Mouse (Mus musculus) stomach, embryonic 15.5 days (tissue): Measurements from ENCODE around the gene Rab7b. TPM values are rescaled to one million over a fixed set of nuclear protein-coding genes. Genes with fewer than 3 reads are reported as not detected.

Experiments
- ATAC-seq: fragments of 200-750 bp; cut with Nextera tagmentation; 2 replicates; pipeline ENCODE4 v1.8.0; 2017; ENCODE audit warnings: low read depth, moderate number of reproducible peaks, moderate TSS enrichment; ENCODE audit not compliant: insufficient read depth, low FRiP score
- H3K27ac ChIP-seq: fragments of 300-500 bp; sonication (generic); 2 replicates; pipeline ENCODE4 v1.5.1; 2015; ENCODE audit warnings: mild to moderate bottlenecking, inconsistent platforms
- H3K27me3 ChIP-seq: fragments of 300-500 bp; sonication (generic); replicated peaks from 2 replicates; pipeline ENCODE4 v1.6.1; 2015; ENCODE audit warnings: inconsistent platforms
- H3K36me3 ChIP-seq: fragments of 300-500 bp; sonication (generic); 2 replicates; pipeline ENCODE4 v1.6.1; 2015; ENCODE audit warnings: inconsistent platforms
- H3K4me1 ChIP-seq: fragments of 300-500 bp; sonication (generic); 2 replicates; pipeline ENCODE4 v1.6.1; 2015; ENCODE audit warnings: inconsistent platforms
- H3K4me2 ChIP-seq: fragments of 300-500 bp; sonication (generic); 2 replicates; pipeline ENCODE4 v1.6.1; 2015; ENCODE audit warnings: mild to moderate bottlenecking, inconsistent platforms
- H3K4me3 ChIP-seq: fragments of 300-500 bp; sonication (generic); replicated peaks from 2 replicates; pipeline ENCODE4 v1.5.1; 2015; ENCODE audit warnings: inconsistent platforms
- H3K9ac ChIP-seq: fragments of 300-500 bp; sonication (generic); 2 replicates; pipeline ENCODE4 v1.6.1; 2015; ENCODE audit warnings: inconsistent platforms
- H3K9me3 ChIP-seq: fragments of 300-500 bp; sonication (generic); 2 replicates; pipeline ENCODE4 v1.6.1; 2016; ENCODE audit warnings: inconsistent platforms
- WGBS: fragments of 180-500 bp; shearing (Covaris S2); methylation state at CpG from one replicate; pipeline ENCODE4 v1.1.7; 2015; 5-methylcytosine and 5-hydroxymethylcytosine counted together
- polyA plus RNA-seq: library from polyadenylated mRNA; unstranded; fragments of >200 nt; fragmentation: Nextera tagmentation; extraction: Ambion mirVana; gene quantifications from 2 replicates; pipeline ENCODE4 v1.2.1, GENCODE M21; 2015

Rab7b gene
- polyA plus RNA-seq, 1 experiment from 2014 or later: 8.6 TPM

DNA sequence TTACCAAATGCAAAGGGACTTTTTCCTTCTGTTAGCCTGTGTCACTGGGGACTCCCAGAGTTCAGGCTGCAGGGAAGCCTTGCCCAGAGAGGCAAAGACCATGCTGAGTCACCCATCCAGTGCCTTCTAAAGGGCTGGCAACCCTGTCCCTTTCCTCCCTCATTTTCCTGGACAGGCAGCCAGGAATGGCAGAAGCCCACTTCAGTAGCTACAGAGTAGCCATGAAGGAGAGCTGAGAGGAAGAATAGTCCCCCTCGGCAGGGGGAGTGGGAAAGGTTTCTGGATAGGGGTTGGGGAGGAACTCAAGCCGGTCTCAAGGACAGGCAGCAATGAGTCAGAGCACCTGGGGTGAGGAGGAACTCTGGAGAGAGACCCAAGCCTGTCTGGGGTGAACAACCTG lies 59.3 kb downstream of the Rab7b start:
- Histone ChIP-seq H3K36me3 (no peaks in the 10 kb centered on the region), H3K9me3 (no peaks in the 10 kb centered on the region), H3K9ac (no peak overlapping the region), H3K4me3 (no peak overlapping the region), H3K4me1 (peaks cover 6% of the 10 kb centered on the region; the same call in 1 of the 2 replicates), H3K27me3 (no peaks in the 10 kb centered on the region), H3K4me2 (no peak overlapping the region), H3K27ac (no peak overlapping the region)
- ATAC-seq: no peak
- WGBS: 53% methylated on average over 2 of the region's 2 CpGs

- H3K4me1 ChIP-seq: peaks cover 8% of the 10 kb centered on the region; the same call in 1 of the 2 replicates
- H3K4me2 ChIP-seq: no peak overlapping the region
- H3K36me3 ChIP-seq: no peaks in the 10 kb centered on the region
- no peaks in the 10 kb centered on the region for H3K9me3 ChIP-seq
- 72% methylated on average over 2 of the region's 2 CpGs for WGBS
- H3K27ac ChIP-seq: no peak overlapping the region
- ATAC-seq: no peak
- H3K4me3 ChIP-seq: no peak overlapping the region
- H3K27me3 ChIP-seq: no peaks in the 10 kb centered on the region
- no peak overlapping the region for H3K9ac ChIP-seq
Observed at GRCm38 (mm10) chr1:131748636-131749035, 60.1 kb downstream of the Rab7b start.

DNA sequence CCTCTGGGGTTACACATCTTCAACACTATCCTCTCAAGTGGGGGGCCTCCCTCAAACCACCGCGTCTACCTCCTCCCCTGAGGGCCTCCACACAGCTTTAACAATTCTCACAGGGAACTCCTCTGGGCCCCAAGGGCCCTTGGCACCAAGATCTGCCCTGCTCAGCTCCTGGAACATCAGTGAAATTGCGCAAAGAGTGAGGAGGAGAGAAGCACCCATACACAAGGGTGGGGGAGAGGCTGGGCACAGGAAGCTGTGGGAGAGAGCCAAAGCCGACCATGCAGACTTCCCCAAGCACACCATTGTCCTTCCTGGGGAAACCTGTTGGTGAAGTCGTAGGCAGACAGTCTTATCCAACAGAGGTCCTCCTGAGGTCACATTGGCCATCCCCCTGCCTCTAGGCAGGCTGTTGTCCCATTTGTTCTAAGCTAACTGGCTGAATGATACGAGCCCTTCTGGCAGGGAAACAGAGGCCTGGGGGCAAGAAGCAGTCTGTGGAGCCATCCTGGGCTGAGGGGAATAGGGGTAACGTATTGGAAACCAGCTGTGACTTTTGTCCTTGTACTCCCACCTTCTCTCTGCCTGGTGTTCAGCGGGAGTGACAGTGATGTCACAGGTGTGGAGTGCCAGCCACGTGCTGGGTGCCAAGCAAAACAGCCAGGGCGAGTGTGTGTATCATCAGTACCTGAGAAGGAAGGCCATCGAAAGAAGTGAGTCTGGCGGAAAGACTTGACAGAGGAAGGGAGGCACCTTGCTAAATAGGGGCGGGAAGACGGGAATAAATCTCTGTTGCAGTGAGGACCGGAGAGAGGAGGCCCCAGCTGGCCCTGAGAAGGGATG lies 61.4 kb downstream of the Rab7b start:
- Histone ChIP-seq H3K4me1 (peaks cover 12% of the 10 kb centered on the region; the same call in 1 of the 2 replicates), H3K4me2 (no peak overlapping the region), H3K9ac (no peak overlapping the region), H3K4me3 (no peak overlapping the region), H3K27me3 (no peaks in the 10 kb centered on the region), H3K9me3 (no peaks in the 10 kb centered on the region), H3K27ac (no peak overlapping the region), H3K36me3 (no peaks in the 10 kb centered on the region)
- no peak for ATAC-seq
- 74% methylated on average over 15 of the region's 15 CpGs for WGBS

- Histone ChIP-seq H3K27ac (no peak overlapping the region), H3K9me3 (no peaks in the 10 kb centered on the region), H3K27me3 (no peaks in the 10 kb centered on the region), H3K36me3 (no peaks in the 10 kb centered on the region), H3K4me3 (no peak overlapping the region), H3K4me1 (peaks cover 12% of the 10 kb centered on the region; the same call in 1 of the 2 replicates), H3K9ac (no peak overlapping the region), H3K4me2 (no peak overlapping the region)
- WGBS: 84% methylated on average over 3 of the region's 3 CpGs
- no peak for ATAC-seq
Observed at GRCm38 (mm10) chr1:131751181-131751890, 62.8 kb downstream of the Rab7b start.

GRCm38 (mm10) chr1:131751891-131752311 lies 63.4 kb downstream of the Rab7b start:
- WGBS: 59% methylated on average over 10 of the region's 10 CpGs
- Histone ChIP-seq H3K9me3 (no peaks in the 10 kb centered on the region), H3K36me3 (no peaks in the 10 kb centered on the region), H3K4me1 (peaks cover 12% of the 10 kb centered on the region; the same call in 1 of the 2 replicates), H3K27ac (no peak overlapping the region), H3K4me2 (no peak overlapping the region), H3K27me3 (no peaks in the 10 kb centered on the region), H3K9ac (no peak overlapping the region), H3K4me3 (no peak overlapping the region)
- no peak; the same call in 1 of the 2 replicates for ATAC-seq

DNA sequence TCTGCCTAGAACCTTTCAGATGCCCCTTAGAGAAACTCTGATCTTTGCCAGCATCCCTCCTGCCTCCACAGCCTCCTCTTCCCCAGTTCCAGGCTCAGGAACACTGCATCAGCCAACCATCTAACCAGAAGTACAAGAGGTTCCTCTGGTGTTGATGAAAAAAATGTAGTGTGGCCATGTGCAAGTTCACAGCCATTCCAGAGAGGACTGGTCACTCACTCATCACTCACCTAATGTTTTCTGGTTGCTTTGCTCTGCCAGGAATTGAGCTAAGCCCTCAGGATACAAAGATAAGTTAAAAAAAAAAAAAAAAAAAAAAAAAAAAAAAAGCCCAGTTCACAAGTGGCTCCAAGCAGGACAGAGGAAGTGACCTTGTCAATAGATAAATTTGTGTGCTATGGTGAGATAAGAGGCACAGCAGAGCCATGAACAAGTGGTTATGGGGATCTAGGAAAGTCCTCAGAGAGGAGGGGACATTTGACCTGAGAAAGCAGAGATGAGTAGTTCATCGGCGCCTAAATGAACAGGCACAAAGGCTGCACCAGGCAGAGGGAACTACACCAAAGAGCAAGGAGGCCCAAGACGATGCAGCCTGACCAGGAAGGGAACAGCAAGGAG lies 65.8 kb downstream of the Rab7b start:
- WGBS: 56% methylated on average over 3 of the region's 3 CpGs
- Histone ChIP-seq H3K9me3 (no peaks in the 10 kb centered on the region), H3K4me1 (peaks cover 12% of the 10 kb centered on the region; the same call in 1 of the 2 replicates), H3K9ac (no peak overlapping the region), H3K4me3 (no peak overlapping the region), H3K27ac (0 out of 2 replicates have a peak overlapping the region, but pooled peaks have one; percentile 7), H3K4me2 (no peak overlapping the region), H3K27me3 (no peaks in the 10 kb centered on the region), H3K36me3 (no peaks in the 10 kb centered on the region)
- no peak for ATAC-seq

DNA sequence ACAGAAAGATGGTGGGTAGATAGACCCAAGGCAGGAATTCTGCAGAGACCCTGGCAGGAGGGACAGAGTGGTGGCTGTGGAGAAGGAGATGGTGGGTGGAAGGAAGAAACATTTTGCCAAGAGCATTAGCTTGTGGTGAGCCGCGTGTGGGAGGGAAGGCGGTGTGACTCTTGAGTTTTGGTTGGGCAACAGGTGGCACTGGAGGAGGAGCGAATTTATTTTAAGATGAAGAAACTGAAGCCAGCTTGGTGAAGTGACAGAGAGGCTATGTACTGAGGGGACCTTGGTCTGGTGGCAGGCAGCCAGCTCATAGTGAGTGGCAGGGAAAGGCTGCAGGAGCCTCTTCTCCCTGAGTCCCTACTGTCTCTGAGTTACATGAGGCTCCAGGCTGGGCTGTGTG lies 66.4 kb downstream of the Rab7b start:
- Histone ChIP-seq H3K27me3 (no peaks in the 10 kb centered on the region), H3K4me3 (no peak overlapping the region), H3K9ac (no peak overlapping the region), H3K9me3 (no peaks in the 10 kb centered on the region), H3K4me2 (no peak overlapping the region), H3K36me3 (no peaks in the 10 kb centered on the region), H3K4me1 (peaks cover 12% of the 10 kb centered on the region; the same call in 1 of the 2 replicates), H3K27ac (0 out of 2 replicates have a peak overlapping the region, but pooled peaks have one; percentile 7)
- WGBS: 90% methylated on average over 4 of the region's 4 CpGs
- no peak for ATAC-seq

DNA sequence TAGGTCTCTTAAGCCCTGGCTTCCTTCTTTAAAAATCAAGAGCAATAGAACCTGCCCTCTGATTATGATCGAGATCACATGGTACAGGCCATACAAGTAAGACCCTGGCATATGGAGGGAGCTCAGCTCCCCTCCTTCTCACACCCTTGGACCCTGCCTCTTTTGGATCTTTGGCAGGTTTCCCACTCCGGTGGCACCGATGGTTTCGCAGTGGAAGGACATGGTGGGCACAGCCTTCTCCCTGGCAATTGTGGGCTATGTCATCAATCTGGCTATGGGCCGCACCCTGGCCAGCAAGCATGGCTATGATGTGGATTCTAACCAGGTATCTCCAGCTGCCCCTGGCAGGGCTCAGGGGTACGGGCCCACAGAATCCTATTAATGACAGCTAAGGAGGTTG lies 68.7 kb downstream of the Rab7b start:
- H3K9me3 ChIP-seq: no peaks in the 10 kb centered on the region
- 90% methylated on average over 6 of the region's 6 CpGs for WGBS
- H3K9ac ChIP-seq: no peak overlapping the region
- no peak overlapping the region for H3K4me2 ChIP-seq
- no peak for ATAC-seq
- H3K4me1 ChIP-seq: peaks cover 11% of the 10 kb centered on the region; the same call in 1 of the 2 replicates
- no peak overlapping the region for H3K4me3 ChIP-seq
- no peaks in the 10 kb centered on the region for H3K27me3 ChIP-seq
- H3K27ac ChIP-seq: no peak overlapping the region
- no peaks in the 10 kb centered on the region for H3K36me3 ChIP-seq

DNA sequence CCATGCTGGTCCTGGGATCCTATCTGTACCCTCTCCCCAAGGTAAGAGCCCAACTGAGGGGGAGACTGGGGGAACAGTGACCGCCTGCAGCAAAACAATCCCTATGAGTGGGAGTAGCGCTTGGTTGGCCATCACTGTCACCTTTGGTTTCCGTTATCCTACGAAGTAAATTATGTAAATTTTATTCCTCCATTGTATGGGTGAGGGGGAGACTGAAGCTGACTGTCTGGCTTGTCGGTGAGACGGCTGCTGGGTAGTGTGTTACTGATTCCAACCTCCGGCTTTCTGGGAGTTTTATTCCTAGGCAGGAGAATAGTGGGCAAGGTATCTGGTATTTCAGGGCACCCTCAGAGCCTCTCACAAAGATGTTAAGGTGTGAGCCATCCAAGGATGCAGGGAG lies 70.3 kb downstream of the Rab7b start:
- Histone ChIP-seq H3K9me3 (no peaks in the 10 kb centered on the region), H3K9ac (no peak overlapping the region), H3K4me1 (peaks cover 7% of the 10 kb centered on the region; the same call in 1 of the 2 replicates), H3K4me3 (no peak overlapping the region), H3K36me3 (no peaks in the 10 kb centered on the region), H3K4me2 (no peak overlapping the region), H3K27me3 (no peaks in the 10 kb centered on the region), H3K27ac (no peak overlapping the region)
- no peak for ATAC-seq
- WGBS: 81% methylated on average over 7 of the region's 7 CpGs

- Histone ChIP-seq H3K9ac (no peak overlapping the region), H3K9me3 (no peaks in the 10 kb centered on the region), H3K36me3 (no peaks in the 10 kb centered on the region), H3K4me1 (peaks cover 4% of the 10 kb centered on the region; the same call in 1 of the 2 replicates), H3K4me3 (no peak overlapping the region), H3K27me3 (no peaks in the 10 kb centered on the region), H3K4me2 (no peak overlapping the region), H3K27ac (no peak overlapping the region)
- 53% methylated on average over 9 of the region's 9 CpGs for WGBS
- ATAC-seq: no peak
Observed at GRCm38 (mm10) chr1:131759667-131760427, 71.4 kb downstream of the Rab7b start.

DNA sequence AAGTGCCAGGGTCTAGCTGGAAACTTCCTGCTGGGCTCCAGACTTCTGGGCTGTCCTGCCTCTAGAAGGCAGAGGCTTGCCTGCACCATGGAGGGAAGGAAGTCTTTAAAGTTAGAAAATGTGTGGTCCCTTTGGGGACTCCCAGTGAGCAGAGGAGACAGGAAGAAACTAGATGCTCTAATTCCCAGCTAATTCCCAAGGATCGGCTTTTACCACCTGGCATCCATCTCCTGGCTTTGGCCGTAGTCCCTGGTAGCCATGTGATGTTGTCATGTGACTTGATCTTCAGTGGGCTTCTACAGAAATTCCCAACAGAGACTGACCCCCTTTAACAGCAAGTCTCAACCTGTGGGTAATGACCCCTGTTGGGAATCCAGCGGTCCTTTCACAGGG lies 71.9 kb downstream of the Rab7b start:
- no peaks in the 10 kb centered on the region for H3K27me3 ChIP-seq
- H3K9me3 ChIP-seq: no peaks in the 10 kb centered on the region
- no peaks in the 10 kb centered on the region for H3K36me3 ChIP-seq
- no peak overlapping the region for H3K9ac ChIP-seq
- ATAC-seq: no peak
- no peak overlapping the region for H3K4me2 ChIP-seq
- H3K27ac ChIP-seq: no peak overlapping the region
- H3K4me1 ChIP-seq: peaks cover 6% of the 10 kb centered on the region
- 76% methylated on average over 3 of the region's 3 CpGs for WGBS
- no peak overlapping the region for H3K4me3 ChIP-seq
